Mouse (Mus musculus): Measurements from ENCODE around the gene Asb8. TPM values are rescaled to one million over a fixed set of nuclear protein-coding genes. Genes with fewer than 3 reads are reported as not detected.

Gene Asb8
- total RNA-seq, 2 experiments from 2014 or later: 137 to 157 TPM

Other genes with a start within 250 kb of the Asb8 start
- gene Tmem106c, start 201.4 kb downstream of the Asb8 start, total RNA-seq (2021): 10 to 100 TPM; 14.4 to 17.7 TPM
- gene Col2a1, start 160.9 kb downstream of the Asb8 start, total RNA-seq (2021): 10 to 100 TPM; 33.3 to 33.7 TPM
- 1,000 to 10,000 TPM; 1,073 to 1,245 TPM for gene Pfkm, start 73.0 kb downstream of the Asb8 start, total RNA-seq (2021)
- 10 to 100 TPM in 1 of 2 experiments, 1 to 10 TPM in 1; 9.6 to 13.3 TPM for gene Senp1, start 71.9 kb downstream of the Asb8 start, total RNA-seq (2021)
- not detected for gene Ccdc184, start 1.5 kb upstream of the Asb8 start, total RNA-seq (2021)
- gene Olfr288, start 29.9 kb upstream of the Asb8 start, total RNA-seq (2021): not detected
- gene Gm44579, start 55.4 kb upstream of the Asb8 start, total RNA-seq (2021): not detected
- gene Olfr287, start 55.4 kb upstream of the Asb8 start, total RNA-seq (2021): not detected
- gene Olfr286, start 68.8 kb upstream of the Asb8 start, total RNA-seq (2021): not detected
- gene H1fnt, start 91.7 kb upstream of the Asb8 start, total RNA-seq (2021): not detected
- gene Zfp641, start 130.5 kb upstream of the Asb8 start, total RNA-seq (2021): 10 to 100 TPM; 13.7 to 14.1 TPM
- gene Olfr285, start 151.7 kb upstream of the Asb8 start, total RNA-seq (2021): not detected
- not detected for gene Olfr284, start 175.4 kb upstream of the Asb8 start, total RNA-seq (2021)
- gene Olfr283, start 215.3 kb upstream of the Asb8 start, total RNA-seq (2021): not detected